Comparison of ENCODE assay signal across 9 mouse cellular contexts in the genomic region with DNA sequence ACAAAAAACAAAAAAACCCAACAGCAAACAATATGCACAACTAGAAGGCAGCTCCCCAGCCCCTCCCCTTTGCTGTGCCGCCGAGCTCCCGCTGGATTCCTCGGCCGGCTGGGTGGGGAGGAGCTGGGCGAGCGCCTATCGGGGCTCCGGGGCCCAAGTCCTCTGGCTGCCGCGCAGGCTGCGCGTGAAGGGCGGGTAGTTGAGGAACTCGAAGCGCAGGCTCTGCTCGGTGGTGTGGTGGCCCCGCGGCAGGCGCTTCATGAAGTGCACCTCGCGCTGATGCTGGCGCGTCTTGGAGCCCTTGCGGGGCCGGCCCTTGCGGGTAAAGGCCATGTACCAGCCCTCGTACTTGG. TPM values are rescaled to one million over a fixed set of nuclear protein-coding genes. Genes with fewer than 3 reads are reported as not detected.
DNase-seq lines count a peak whose midpoint lies in the region; ATAC-seq lines count a peak whose summit lies in the region.
"Had no signal": no experiment of that assay in that cellular context is flagged by ENCODE, and none has a peak within 500 bp of the region (broad histone marks: within the 10 kb centered on the region; RNA-seq: fewer than 3 reads in every experiment).

No protein-coding gene starts in this region.

- H3K4me2 ChIP-seq in heart, embryonic 11.5 days = peak overlapping the region; percentile 58
- peak overlapping the region; percentile 53 for H3K4me2 ChIP-seq in kidney, embryonic 16.5 days (replicated peaks; ENCODE audit: low read depth, low read length)
- H3K4me2 ChIP-seq in stomach, embryonic 15.5 days = peak overlapping the region; percentile 58

- ATAC-seq in heart, embryonic 11.5 days (replicated peaks; ENCODE audit: insufficient number of reproducible peaks, low FRiP score, low TSS enrichment) = no peak
- ATAC-seq in kidney, embryonic 16.5 days (ENCODE audit: low FRiP score, low TSS enrichment) = peak; percentile 56
- ATAC-seq in stomach, embryonic 15.5 days (ENCODE audit: insufficient read depth, low FRiP score, low read depth) = peak; percentile 54; the same call in 1 of the 2 replicates

- H3K27ac ChIP-seq in heart, embryonic 11.5 days (ENCODE audit: low read depth, low read length) = no peak overlapping the region
- no peak overlapping the region for H3K27ac ChIP-seq in kidney, embryonic 16.5 days (ENCODE audit: low read length)
- no peak overlapping the region for H3K27ac ChIP-seq in stomach, embryonic 15.5 days

- WGBS in heart, embryonic 11.5 days (ENCODE audit: insufficient replicate concordance) = 3% methylated on average over 28 of the region's 28 CpGs
- WGBS in kidney, embryonic 16.5 days = 2% methylated on average over 28 of the region's 28 CpGs
- 1% methylated on average over 28 of the region's 28 CpGs for WGBS in stomach, embryonic 15.5 days

- DNase-seq in kidney, adult 18-20 months = peak; percentile 52
- no peak for DNase-seq in kidney, adult 9 months
- DNase-seq in adrenal gland, postnatal 10 days = peak; percentile 69
- DNase-seq in lung, postnatal 25 days (ENCODE audit: low spot score) = peak; percentile 19
- no peak for DNase-seq in right cerebral cortex, postnatal 14 days

- H3K36me3 ChIP-seq in heart, embryonic 11.5 days (ENCODE audit: control insufficient read depth, insufficient read depth, low read length) = no peaks in the 10 kb centered on the region
- H3K36me3 ChIP-seq in kidney, embryonic 16.5 days (ENCODE audit: insufficient read depth, low read length) = no peaks in the 10 kb centered on the region
- no peaks in the 10 kb centered on the region for H3K36me3 ChIP-seq in stomach, embryonic 15.5 days

- H3K9ac ChIP-seq in heart, embryonic 11.5 days (ENCODE audit: low read depth, low read length) = no peak overlapping the region
- peak overlapping the region; percentile 54 for H3K9ac ChIP-seq in kidney, embryonic 16.5 days (replicated peaks; ENCODE audit: low read length)
- no peak overlapping the region for H3K9ac ChIP-seq in stomach, embryonic 15.5 days

- peaks cover 88% of the 10 kb centered on the region for H3K27me3 ChIP-seq in heart, embryonic 11.5 days (ENCODE audit: control insufficient read depth, insufficient read depth, low read length)
- peaks cover 74% of the 10 kb centered on the region for H3K27me3 ChIP-seq in kidney, embryonic 16.5 days (ENCODE audit: insufficient read depth, low read length)
- peaks cover 74% of the 10 kb centered on the region for H3K27me3 ChIP-seq in stomach, embryonic 15.5 days (replicated peaks)

- H3K4me1 ChIP-seq in heart, embryonic 11.5 days (ENCODE audit: control insufficient read depth, insufficient read depth, low read length) = peaks cover 13% of the 10 kb centered on the region
- H3K4me1 ChIP-seq in kidney, embryonic 16.5 days (ENCODE audit: insufficient read depth, low read length) = peaks cover 30% of the 10 kb centered on the region
- H3K4me1 ChIP-seq in stomach, embryonic 15.5 days = peaks cover 15% of the 10 kb centered on the region

- H3K4me3 ChIP-seq in heart, embryonic 11.5 days (ENCODE audit: low read depth, low read length) = peak overlapping the region; percentile 28
- peak overlapping the region; percentile 18 for H3K4me3 ChIP-seq in kidney, embryonic 16.5 days (ENCODE audit: low read length)
- peak overlapping the region; percentile 29 for H3K4me3 ChIP-seq in stomach, embryonic 15.5 days (replicated peaks)

- H3K9me3 ChIP-seq in heart, embryonic 11.5 days (replicated peaks; ENCODE audit: control insufficient read depth, low read length) = no peaks in the 10 kb centered on the region
- no peaks in the 10 kb centered on the region for H3K9me3 ChIP-seq in kidney, embryonic 16.5 days (ENCODE audit: low read length)
- H3K9me3 ChIP-seq in stomach, embryonic 15.5 days = no peaks in the 10 kb centered on the region

RNA-seq across cellular contexts. Expression of gene Fgf8, which starts 5.9 kb away (rescaled TPM):
- total RNA-seq in adrenal gland, postnatal 10 days (2021) = not detected
- polyA plus RNA-seq in heart, embryonic 11.5 days (2014; fragmentation: Nextera tagmentation; extraction: Ambion mirVana) = 0.66 and 0.73 TPM in 2 replicates
- 13.0 and 15.5 TPM in 2 replicates for polyA plus RNA-seq in kidney, embryonic 16.5 days (2015; fragmentation: Nextera tagmentation; extraction: Ambion mirVana)
- 0.17 TPM in 1 of 2 replicates, not detected in the other for polyA plus RNA-seq in stomach, embryonic 15.5 days (2015; fragmentation: Nextera tagmentation; extraction: Ambion mirVana)
- total RNA-seq: layer of hippocampus, postnatal 25 days had no signal

RNA-seq across cellular contexts. Expression of gene Npm3, which starts 12.6 kb away (rescaled TPM):
- total RNA-seq in adrenal gland, postnatal 10 days (2021) = 10 to 100 TPM; 29.0 to 31.5 TPM
- 11.4 and 13.6 TPM in 2 replicates for polyA plus RNA-seq in heart, embryonic 11.5 days (2014; fragmentation: Nextera tagmentation; extraction: Ambion mirVana)
- polyA plus RNA-seq in kidney, embryonic 16.5 days (2015; fragmentation: Nextera tagmentation; extraction: Ambion mirVana) = 16.3 and 18.1 TPM in 2 replicates
- 16.0 and 16.3 TPM in 2 replicates for polyA plus RNA-seq in stomach, embryonic 15.5 days (2015; fragmentation: Nextera tagmentation; extraction: Ambion mirVana)

RNA-seq across cellular contexts. Expression of gene Mgea5, which starts 46.8 kb away (rescaled TPM):
- total RNA-seq in adrenal gland, postnatal 10 days (2021) = 10 to 100 TPM; 54.7 to 69.3 TPM
- polyA plus RNA-seq in heart, embryonic 11.5 days (2014; fragmentation: Nextera tagmentation; extraction: Ambion mirVana) = 40.2 and 48.3 TPM in 2 replicates
- polyA plus RNA-seq in kidney, embryonic 16.5 days (2015; fragmentation: Nextera tagmentation; extraction: Ambion mirVana) = 42.9 and 52.3 TPM in 2 replicates
- polyA plus RNA-seq in stomach, embryonic 15.5 days (2015; fragmentation: Nextera tagmentation; extraction: Ambion mirVana) = 42.2 and 47.2 TPM in 2 replicates

Comparison
In these comparisons a context has a peak if more than half of its experiments do, and no peak if none do; other contexts are left out.
1. DNase-seq: peak in kidney, adult 18-20 months (single experiment), adrenal gland, postnatal 10 days (single experiment) and lung, postnatal 25 days (single experiment); none in kidney, adult 9 months (single experiment) and right cerebral cortex, postnatal 14 days (single experiment).
2. Peak in every context shown above with its lines, with median percentiles within 50 percentile points of each other: H3K4me2 ChIP-seq and H3K4me3 ChIP-seq.